Mouse (Mus musculus) stomach, embryonic 14.5 days (tissue): Measurements from ENCODE around the gene Npm3. TPM values are rescaled to one million over a fixed set of nuclear protein-coding genes. Genes with fewer than 3 reads are reported as not detected.

Source experiments
- ATAC-seq: fragments of 200-750 bp; cut with Nextera tagmentation; 2 replicates; pipeline ENCODE4 v1.8.0; 2017; ENCODE audit warnings: low read depth, moderate TSS enrichment; ENCODE audit not compliant: insufficient number of reproducible peaks, insufficient read depth, low FRiP score
- H3K27ac ChIP-seq: fragments of 300-500 bp; sonication (generic); 2 replicates; pipeline ENCODE4 v1.5.1; 2014; ENCODE audit warnings: mild to moderate bottlenecking, low read length, moderate library complexity, mixed read lengths
- H3K27me3 ChIP-seq: fragments of 300-500 bp; sonication (generic); 2 replicates; pipeline ENCODE4 v1.6.1; 2014; ENCODE audit warnings: low read length, control low read depth, mixed read lengths; ENCODE audit not compliant: control insufficient read depth, insufficient read depth
- H3K36me3 ChIP-seq: fragments of 300-500 bp; sonication (generic); 2 replicates; pipeline ENCODE4 v1.6.1; 2014; ENCODE audit warnings: mild to moderate bottlenecking, control low read depth, low read length, moderate library complexity, mixed read lengths; ENCODE audit not compliant: control insufficient read depth, insufficient read depth
- H3K4me1 ChIP-seq: fragments of 300-500 bp; sonication (generic); 2 replicates; pipeline ENCODE4 v1.6.1; 2014; ENCODE audit warnings: low read length, control low read depth, mixed read lengths; ENCODE audit not compliant: control insufficient read depth, insufficient read depth
- H3K4me2 ChIP-seq: fragments of 300-500 bp; sonication (generic); replicated peaks from 2 replicates; pipeline ENCODE4 v1.6.1; 2014; ENCODE audit warnings: low read depth, low read length, control low read depth
- H3K4me3 ChIP-seq: fragments of 300-500 bp; sonication (generic); 2 replicates; pipeline ENCODE4 v1.5.1; 2014; ENCODE audit warnings: low read depth, low read length, control low read depth
- H3K9ac ChIP-seq: fragments of 300-500 bp; sonication (generic); replicated peaks from 2 replicates; pipeline ENCODE4 v1.6.1; 2014; ENCODE audit warnings: low read depth, mild to moderate bottlenecking, control low read depth, low read length, moderate library complexity, mixed read lengths
- H3K9me3 ChIP-seq: fragments of 300-500 bp; sonication (generic); 2 replicates; pipeline ENCODE4 v1.6.1; 2016; ENCODE audit warnings: low read depth, low read length, control low read depth; ENCODE audit not compliant: control insufficient read depth
- WGBS: fragments of 180-500 bp; shearing (Covaris S2); extraction: QIAGEN DNeasy Blood & Tissue Kit; methylation state at CpG from one replicate; pipeline ENCODE4 v1.1.7; 2014; 5-methylcytosine and 5-hydroxymethylcytosine counted together
- polyA plus RNA-seq: library from polyadenylated mRNA; unstranded; fragments of >200 nt; fragmentation: Nextera tagmentation; extraction: Ambion mirVana; gene quantifications from 2 replicates; pipeline ENCODE4 v1.2.1, GENCODE M21; 2014

Npm3 gene
- polyA plus RNA-seq, 1 experiment from 2014 or later, result 14.8 TPM

DNA sequence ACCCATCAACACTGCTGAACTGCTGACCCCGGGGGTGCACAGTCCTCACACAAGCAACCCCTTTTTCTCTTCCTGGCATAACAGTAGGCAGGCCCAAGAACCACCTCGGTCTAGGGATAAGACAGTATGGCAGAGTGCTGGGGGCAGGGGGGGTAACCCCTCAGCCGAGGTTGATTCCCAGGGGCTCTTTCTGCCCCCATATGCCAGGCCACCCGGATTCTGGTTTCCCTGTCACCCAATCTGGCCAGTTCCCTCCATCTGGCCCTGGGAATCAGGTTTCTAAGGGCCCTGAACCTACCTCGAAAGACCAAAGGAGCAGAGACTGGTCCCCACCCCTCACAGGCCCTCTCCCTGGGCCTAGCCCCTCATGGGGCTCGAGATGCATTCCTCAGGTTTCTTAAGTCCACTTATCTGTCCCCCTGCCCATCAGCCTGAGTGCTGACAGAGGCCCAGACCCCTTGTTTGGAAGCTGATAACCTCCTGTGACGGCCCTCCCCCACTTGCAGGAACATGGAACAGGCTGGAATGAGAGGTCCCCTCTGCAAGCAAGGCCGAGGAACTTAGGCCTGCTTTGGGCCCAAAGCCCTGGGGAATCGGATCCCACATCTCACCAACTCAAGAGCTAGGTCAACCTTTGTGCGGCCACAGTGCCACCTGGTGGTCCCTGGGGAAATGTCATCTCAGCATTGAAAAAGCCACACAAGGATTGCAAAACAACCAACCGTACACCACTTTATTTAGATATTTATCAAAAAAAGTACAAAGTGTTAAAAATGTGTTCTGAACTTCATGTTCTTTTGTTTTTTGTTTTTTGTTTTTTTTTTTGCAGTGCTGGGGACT, 2.1 kb downstream of the Npm3 start:
- 20% methylated on average over 11 of the region's 11 CpGs for WGBS
- Histone ChIP-seq H3K27me3 (peaks cover 33% of the 10 kb centered on the region), H3K9me3 (no peaks in the 10 kb centered on the region), H3K9ac (no peak overlapping the region), H3K27ac (no peak overlapping the region), H3K4me3 (no peak overlapping the region), H3K4me1 (peaks cover 16% of the 10 kb centered on the region), H3K4me2 (no peak overlapping the region), H3K36me3 (peaks cover 10% of the 10 kb centered on the region; the same call in 1 of the 2 replicates)
- ATAC-seq, result no peak

DNA sequence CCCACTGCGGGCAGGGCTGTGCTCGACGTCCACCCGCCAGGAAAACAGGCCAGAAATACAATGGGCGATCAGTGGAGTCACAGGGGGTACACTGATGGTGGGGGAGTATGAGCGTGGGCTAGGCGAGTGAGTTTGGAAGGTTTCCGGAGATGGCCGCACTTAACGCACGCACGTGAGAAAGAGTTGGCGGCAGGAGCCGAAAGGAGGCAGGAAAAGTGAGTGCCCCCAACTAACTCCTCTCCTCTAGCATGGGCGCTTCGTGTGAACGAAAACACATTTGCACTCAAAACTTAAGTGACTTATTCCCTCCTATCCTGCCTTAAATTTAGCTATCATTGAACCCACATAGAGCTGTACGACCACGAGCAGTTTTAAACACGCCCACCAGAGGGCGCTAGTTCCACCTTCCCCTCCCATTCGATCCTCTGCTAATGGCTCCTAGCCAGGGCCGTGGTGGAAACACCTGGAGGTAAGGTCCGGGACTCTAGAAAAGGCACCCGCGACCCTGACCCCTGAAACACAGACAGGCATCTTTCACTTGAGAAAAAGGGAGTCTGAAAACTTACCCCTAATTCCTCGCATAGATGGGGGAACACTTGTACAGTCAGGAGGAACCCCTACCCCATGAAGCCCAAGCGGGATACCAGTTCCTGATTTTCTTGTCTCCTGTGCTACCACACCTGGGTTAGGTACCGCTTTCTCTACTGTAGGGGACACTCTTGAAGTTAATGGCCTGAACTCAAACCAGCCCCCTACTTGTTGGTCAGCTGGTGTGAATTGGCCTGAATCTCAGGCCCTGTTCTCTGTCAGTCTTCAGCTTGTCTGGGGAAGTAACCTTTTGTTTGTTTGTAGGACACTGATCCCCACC, 3.0 kb downstream of the Npm3 start:
- no peak overlapping the region for H3K4me3 ChIP-seq
- peaks cover 22% of the 10 kb centered on the region for H3K4me1 ChIP-seq
- 10% methylated on average over 29 of the region's 29 CpGs for WGBS
- H3K4me2 ChIP-seq, result no peak overlapping the region
- H3K27me3 ChIP-seq, result peaks cover 42% of the 10 kb centered on the region
- H3K36me3 ChIP-seq, result peaks cover 4% of the 10 kb centered on the region; the same call in 1 of the 2 replicates
- ATAC-seq, result no peak
- H3K9me3 ChIP-seq, result no peaks in the 10 kb centered on the region
- no peak overlapping the region for H3K27ac ChIP-seq
- H3K9ac ChIP-seq, result no peak overlapping the region

- peaks cover 22% of the 10 kb centered on the region for H3K4me1 ChIP-seq
These were observed 3.8 kb downstream of the Npm3 start for GRCm38 (mm10) chr19:45745344-45746152.

DNA sequence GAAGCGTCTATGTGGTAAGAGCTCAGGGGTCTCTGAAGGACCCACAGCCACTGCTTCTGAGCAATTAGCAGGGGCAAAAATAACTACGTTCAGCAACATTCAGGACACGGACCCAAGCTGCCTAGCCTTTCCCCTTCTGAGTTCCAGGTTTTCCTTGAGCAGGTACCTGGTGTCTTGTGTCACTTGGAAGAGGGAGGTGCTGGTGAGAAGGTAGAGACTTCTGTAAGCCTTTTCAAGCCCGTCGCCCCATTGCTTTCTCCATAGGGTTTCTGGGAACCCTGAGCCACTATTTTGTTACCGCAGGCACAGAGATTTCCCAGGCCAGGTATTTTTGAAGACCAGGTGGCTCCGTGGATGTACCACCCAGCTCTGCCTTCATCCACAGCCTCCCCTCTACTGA, 5.8 kb downstream of the Npm3 start:
- H3K4me2 ChIP-seq, result no peak overlapping the region
- WGBS, result 24% methylated on average over 7 of the region's 7 CpGs
- H3K36me3 ChIP-seq, result no peaks in the 10 kb centered on the region; the same call in 1 of the 2 replicates
- ATAC-seq, result no peak
- H3K9ac ChIP-seq, result no peak overlapping the region
- H3K27me3 ChIP-seq, result peaks cover 62% of the 10 kb centered on the region
- no peak overlapping the region for H3K27ac ChIP-seq
- no peak overlapping the region for H3K4me3 ChIP-seq
- H3K9me3 ChIP-seq, result no peaks in the 10 kb centered on the region
- peaks cover 21% of the 10 kb centered on the region for H3K4me1 ChIP-seq

More at GRCm38 (mm10) chr19:45745344-45746152, 3.8 kb downstream of the Npm3 start:
- H3K4me2 ChIP-seq, result no peak overlapping the region
- peaks cover 48% of the 10 kb centered on the region for H3K27me3 ChIP-seq
- ATAC-seq, result no peak
- H3K27ac ChIP-seq, result no peak overlapping the region
- H3K36me3 ChIP-seq, result peaks cover 2% of the 10 kb centered on the region; the same call in 1 of the 2 replicates
- no peak overlapping the region for H3K4me3 ChIP-seq
- no peaks in the 10 kb centered on the region for H3K9me3 ChIP-seq
- 7% methylated on average over 32 of the region's 32 CpGs for WGBS
- H3K9ac ChIP-seq, result no peak overlapping the region

DNA sequence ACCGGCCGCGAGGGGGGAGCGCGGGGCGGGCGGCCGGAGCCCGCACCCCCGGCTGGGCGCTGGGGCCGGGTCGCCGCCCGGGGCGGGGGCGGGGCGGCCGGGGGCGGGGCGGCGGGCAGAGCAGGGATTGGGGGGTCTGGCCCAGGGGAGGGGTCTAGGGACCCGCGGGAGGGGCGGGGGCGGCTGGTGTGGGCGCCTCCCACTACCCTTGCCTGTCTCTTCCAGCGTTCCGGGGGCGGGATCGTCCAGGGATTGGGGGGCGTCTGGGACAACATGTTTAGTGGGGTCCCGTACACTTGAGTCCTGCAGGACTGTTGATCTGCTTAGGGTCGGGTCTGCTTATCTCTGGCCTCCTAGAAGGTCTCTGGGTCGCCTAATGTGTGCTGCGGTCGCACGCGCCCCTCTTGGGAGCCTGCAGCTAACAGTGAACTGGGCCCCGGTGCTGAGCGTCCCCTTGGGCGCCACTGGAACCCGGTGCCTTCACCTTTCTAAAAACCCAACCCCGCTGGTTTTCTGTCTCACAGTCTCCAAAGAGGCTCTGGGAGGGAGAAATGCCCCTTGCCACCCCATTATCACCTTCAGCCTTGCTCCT, 6.3 kb downstream of the Npm3 start:
- Histone ChIP-seq H3K9ac (no peak overlapping the region), H3K4me2 (peak overlapping the region; percentile 85), H3K27me3 (peaks cover 67% of the 10 kb centered on the region), H3K4me3 (peak overlapping the region; percentile 37), H3K9me3 (no peaks in the 10 kb centered on the region), H3K36me3 (no peaks in the 10 kb centered on the region; the same call in 1 of the 2 replicates), H3K4me1 (peaks cover 16% of the 10 kb centered on the region), H3K27ac (no peak overlapping the region)
- under 1% methylated on average over 16 of the region's 44 CpGs for WGBS
- no peak for ATAC-seq

- under 1% methylated on average over 54 of the region's 68 CpGs for WGBS
- peaks cover 18% of the 10 kb centered on the region for H3K4me1 ChIP-seq
- H3K27me3 ChIP-seq, result peaks cover 74% of the 10 kb centered on the region
- no peak for ATAC-seq
- H3K27ac ChIP-seq, result no peak within 1 kb of the TSS
- 0 out of 2 replicates have a peak within 1 kb of the TSS, but pooled peaks have one; percentile 1 for H3K9ac ChIP-seq
- no peaks in the 10 kb centered on the region; the same call in 1 of the 2 replicates for H3K36me3 ChIP-seq
- H3K4me2 ChIP-seq, result peak within 1 kb of the TSS; percentile 85
- peak within 1 kb of the TSS; percentile 37 for H3K4me3 ChIP-seq
- H3K9me3 ChIP-seq, result no peaks in the 10 kb centered on the region
These were observed 7.0 kb downstream of the Npm3 start, which contains the start of gene Fgf8 for GRCm38 (mm10) chr19:45742218-45742983. Gene Fgf8, minus strand, starts transcription at chr19:45742915.

DNA sequence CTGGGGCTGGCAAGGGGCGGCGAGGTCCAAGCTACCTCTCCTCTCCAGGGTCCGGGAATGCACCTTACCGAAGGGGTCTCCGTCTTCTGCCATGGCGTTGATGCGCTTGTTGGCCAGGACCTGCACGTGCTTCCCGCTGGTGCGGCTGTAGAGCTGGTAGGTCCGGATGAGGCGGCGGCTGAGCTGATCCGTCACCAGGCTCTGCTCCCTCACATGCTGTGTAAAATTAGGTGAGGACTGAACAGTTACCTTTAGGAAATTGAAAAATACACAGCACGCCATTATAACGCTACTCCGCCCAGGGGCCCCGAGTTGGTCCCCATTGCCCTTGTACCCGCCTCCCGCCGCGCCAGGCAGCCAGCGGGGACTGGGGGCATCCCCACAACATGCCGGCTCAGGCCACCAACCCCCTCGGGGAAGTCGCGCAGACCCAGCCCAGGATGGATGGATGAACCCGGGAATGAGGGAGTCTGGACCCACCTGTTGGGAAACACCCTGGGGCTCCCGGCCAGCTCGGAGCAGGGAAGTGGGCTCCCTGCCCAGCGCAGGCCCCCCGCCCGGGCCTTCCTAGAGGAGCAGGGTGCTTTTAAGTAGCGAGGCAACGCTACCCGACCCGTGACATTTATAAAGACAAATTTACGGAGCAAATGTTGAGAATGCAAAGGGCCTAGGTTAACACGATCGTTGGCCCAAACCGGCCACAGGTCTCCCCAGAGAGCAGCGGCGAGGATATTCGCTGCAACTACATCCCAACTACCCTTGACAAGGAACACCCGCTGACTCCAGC, 7.8 kb downstream of the Npm3 start:
- H3K36me3 ChIP-seq, result no peaks in the 10 kb centered on the region
- no peak overlapping the region for H3K9ac ChIP-seq
- H3K9me3 ChIP-seq, result no peaks in the 10 kb centered on the region
- peaks cover 25% of the 10 kb centered on the region for H3K4me1 ChIP-seq
- H3K27me3 ChIP-seq, result peaks cover 79% of the 10 kb centered on the region
- ATAC-seq, result no peak
- WGBS, result 3% methylated on average over 45 of the region's 45 CpGs
- no peak overlapping the region for H3K4me3 ChIP-seq
- H3K4me2 ChIP-seq, result no peak overlapping the region
- no peak overlapping the region for H3K27ac ChIP-seq
